Mouse (Mus musculus) heart, embryonic 14.5 days (tissue): Measurements from ENCODE around the gene Dpf2. TPM values are rescaled to one million over a fixed set of nuclear protein-coding genes. Genes with fewer than 3 reads are reported as not detected.

Source experiments
- ATAC-seq: fragments of 200-750 bp; cut with Nextera tagmentation; 2 replicates; pipeline ENCODE4 v1.8.0; 2017; ENCODE audit warnings: low read depth, moderate TSS enrichment; ENCODE audit not compliant: insufficient number of reproducible peaks, insufficient read depth, low FRiP score
- H3K27ac ChIP-seq, 2 experiments: fragments of 200-500 bp in 1 of 2; fragments of 300-500 bp in 1 of 2; sonication (generic) in 1 of 2; replicated peaks in 1 of 2; 2 replicates each; pipeline ENCODE4 v1.5.1; 2012 to 2014; ENCODE audit warnings: low read depth in 2 of 2, low read length in 2 of 2, control low read depth in 1 of 2, mild to moderate bottlenecking in 1 of 2, mixed read lengths in 1 of 2; ENCODE audit not compliant: control insufficient read depth in 1 of 2, insufficient read depth in 1 of 2
- H3K27me3 ChIP-seq: fragments of 300-500 bp; sonication (generic); 2 replicates; pipeline ENCODE4 v1.6.1; 2014; ENCODE audit warnings: mild to moderate bottlenecking, low read length, control low read depth; ENCODE audit not compliant: control insufficient read depth, insufficient read depth
- H3K36me3 ChIP-seq: fragments of 300-500 bp; sonication (generic); 2 replicates; pipeline ENCODE4 v1.6.1; 2014; ENCODE audit warnings: mild to moderate bottlenecking, control low read depth, low read length, mixed read lengths; ENCODE audit not compliant: control insufficient read depth, insufficient read depth
- H3K4me1 ChIP-seq, 2 experiments: fragments of 200-500 bp in 1 of 2; fragments of 300-500 bp in 1 of 2; sonication (generic) in 1 of 2; 2 replicates each; pipeline ENCODE4 v1.6.1; 2012 to 2014; ENCODE audit warnings: low read length in 2 of 2, control low read depth in 1 of 2, mixed read lengths in 1 of 2; ENCODE audit not compliant: control insufficient read depth in 2 of 2, insufficient read depth in 2 of 2
- H3K4me2 ChIP-seq: fragments of 300-500 bp; sonication (generic); 2 replicates; pipeline ENCODE4 v1.6.1; 2014; ENCODE audit warnings: mild to moderate bottlenecking, low read length
- H3K4me3 ChIP-seq, 2 experiments: fragments of 200-500 bp in 1 of 2; fragments of 300-500 bp in 1 of 2; sonication (generic) in 1 of 2; 2 replicates each; pipeline ENCODE4 v1.5.1; 2012 to 2014; ENCODE audit warnings: low read length in 2 of 2, mild to moderate bottlenecking in 2 of 2, control low read depth in 1 of 2, low read depth in 1 of 2, moderate library complexity in 1 of 2; ENCODE audit not compliant: control insufficient read depth in 1 of 2, insufficient read depth in 1 of 2
- H3K9ac ChIP-seq: fragments of 300-500 bp; sonication (generic); 2 replicates; pipeline ENCODE4 v1.6.1; 2014; ENCODE audit warnings: mild to moderate bottlenecking, low read length
- H3K9me3 ChIP-seq: fragments of 300-500 bp; sonication (generic); 2 replicates; pipeline ENCODE4 v1.6.1; 2016; ENCODE audit warnings: low read length, control low read depth; ENCODE audit not compliant: control insufficient read depth
- WGBS: fragments of 180-500 bp; shearing (Covaris S2); extraction: QIAGEN DNeasy Blood & Tissue Kit; methylation state at CpG from one replicate; pipeline ENCODE4 v1.1.7; 2014; 5-methylcytosine and 5-hydroxymethylcytosine counted together
- polyA plus RNA-seq: library from polyadenylated mRNA; unstranded; fragments of >200 nt; fragmentation: Nextera tagmentation; extraction: Ambion mirVana; gene quantifications from 2 replicates; pipeline ENCODE4 v1.2.1, GENCODE M21; 2014

The Dpf2 gene
- polyA plus RNA-seq, 1 experiment from 2014 or later, result 85.8 TPM

DNA sequence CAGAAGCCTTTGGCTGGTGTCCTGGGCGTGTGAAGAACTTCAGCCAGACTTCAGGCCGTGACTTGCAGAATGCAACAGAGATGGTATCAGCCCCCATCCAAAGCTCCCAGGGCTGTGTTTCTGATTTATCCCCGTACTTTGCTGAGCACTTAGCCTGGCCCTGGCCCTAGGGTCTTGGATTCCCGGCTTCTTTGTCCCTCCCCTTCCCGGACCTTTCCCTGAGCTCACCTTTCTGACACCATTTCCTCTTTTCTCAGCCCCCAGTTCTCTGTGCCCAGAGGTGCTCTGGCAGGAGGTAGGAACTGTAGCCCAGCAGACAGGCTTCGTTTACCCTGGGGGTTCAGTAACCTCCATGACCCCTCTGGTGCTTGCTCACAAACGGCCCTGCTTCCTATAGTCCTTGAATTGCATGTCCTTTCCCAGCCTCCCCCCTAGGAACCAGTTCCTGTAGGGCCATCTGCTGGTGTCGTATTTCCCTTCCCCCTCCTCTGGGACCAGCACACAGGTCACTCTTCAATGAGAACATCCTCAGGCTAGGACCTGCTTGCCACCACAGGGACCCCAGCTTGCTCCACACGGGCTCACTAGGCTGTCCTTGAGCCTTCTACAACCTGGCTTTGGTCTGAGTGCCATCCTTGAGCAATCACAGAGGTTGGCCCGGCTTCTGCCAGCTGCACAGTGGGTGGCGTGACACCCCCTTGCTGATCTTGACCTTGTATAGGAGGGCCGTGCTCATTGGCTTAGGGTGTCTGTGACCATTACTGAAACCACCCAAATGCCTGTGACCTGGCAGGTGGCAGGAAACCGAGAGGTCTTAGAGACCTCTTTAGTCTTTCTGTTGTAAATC is 63.8 kb downstream of the Dpf2 start:
- ATAC-seq, result no peak
- Histone ChIP-seq H3K4me2 (peak overlapping the region; percentile 66), H3K4me1 (peaks cover 66 to 79% of the 10 kb centered on the region in 2 experiments), H3K27ac (peak overlapping the region; percentile 95 to 98), H3K9ac (peak overlapping the region; percentile 65), H3K27me3 (no peaks in the 10 kb centered on the region), H3K4me3 (peak overlapping the region in 1 of 2 experiments; percentile 8; a peak in 1 of 4 replicates), H3K36me3 (peaks cover 17% of the 10 kb centered on the region; the same call in 1 of the 2 replicates), H3K9me3 (no peaks in the 10 kb centered on the region)
- WGBS, result 34% methylated on average over 13 of the region's 13 CpGs

DNA sequence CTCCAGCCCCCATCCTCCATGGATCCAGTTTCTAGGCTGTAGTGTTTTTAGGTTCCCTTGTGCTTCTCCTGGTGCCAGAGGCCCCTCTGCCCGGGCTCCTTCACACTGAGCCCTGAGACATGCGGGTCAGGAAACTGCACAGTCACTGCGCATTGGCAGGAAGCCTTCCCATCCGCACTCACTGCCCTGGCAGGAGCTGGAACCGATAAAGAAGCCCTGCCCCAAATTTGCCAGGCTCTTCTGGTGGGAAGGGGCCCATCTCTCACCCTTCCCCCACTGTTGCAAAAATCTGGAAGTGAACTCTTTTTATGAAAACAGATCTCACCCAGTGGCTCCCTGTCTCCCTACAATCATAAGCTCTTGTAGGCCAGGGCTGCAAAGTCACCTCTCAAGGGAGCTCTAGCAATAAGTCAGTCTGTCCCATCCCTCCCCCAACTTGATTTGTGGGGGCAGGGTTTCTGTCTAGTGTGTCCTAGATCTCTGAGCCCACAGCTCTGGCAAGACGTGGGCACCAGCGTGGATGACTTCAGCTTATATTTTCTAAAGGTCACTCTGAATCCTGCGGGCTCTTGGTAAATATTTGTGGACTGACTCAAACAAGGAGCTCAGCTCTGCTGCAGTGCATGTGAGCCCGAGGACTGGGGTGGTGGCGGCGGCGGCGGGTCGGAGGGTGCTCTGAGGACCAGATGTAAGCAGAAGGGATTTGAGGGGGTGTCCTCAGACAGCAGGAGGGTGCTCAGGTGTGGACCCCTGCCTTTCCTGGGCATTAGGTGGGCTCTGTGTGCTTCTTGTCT is 64.6 kb downstream of the Dpf2 start:
- Histone ChIP-seq H3K4me2 (peak overlapping the region; percentile 66), H3K27me3 (no peaks in the 10 kb centered on the region), H3K27ac (peak overlapping the region; percentile 95 to 98), H3K9ac (peak overlapping the region; percentile 65), H3K36me3 (peaks cover 16% of the 10 kb centered on the region; the same call in 1 of the 2 replicates), H3K4me3 (peak overlapping the region in 1 of 2 experiments; percentile 8; a peak in 1 of 4 replicates), H3K4me1 (peaks cover 73 to 87% of the 10 kb centered on the region in 2 experiments), H3K9me3 (no peaks in the 10 kb centered on the region)
- WGBS, result 36% methylated on average over 14 of the region's 14 CpGs
- ATAC-seq, result no peak

DNA sequence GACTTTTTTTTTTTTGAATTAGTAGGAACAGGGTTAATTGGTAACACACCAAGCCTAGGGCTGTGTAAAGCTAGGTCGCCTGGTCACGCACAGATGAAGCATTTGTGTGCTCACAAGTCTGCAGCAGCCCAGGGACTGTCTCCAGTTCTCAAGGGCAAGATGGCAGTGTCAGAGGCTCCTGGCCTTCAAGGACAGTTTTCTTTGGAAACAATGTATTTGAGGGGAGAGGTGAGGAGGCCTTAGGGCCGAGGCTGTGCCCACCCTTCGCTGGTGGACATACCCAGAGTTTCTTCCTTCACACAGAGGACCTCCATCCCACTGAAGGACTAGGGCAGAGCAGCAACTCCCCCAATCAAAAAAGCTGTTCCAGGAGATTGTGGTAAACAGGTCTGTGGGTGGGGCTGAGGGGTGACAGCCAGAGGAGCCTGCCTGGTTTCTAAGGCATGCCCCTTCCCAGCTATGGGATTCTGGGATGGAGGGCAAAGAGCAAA is 65.5 kb downstream of the Dpf2 start:
- H3K9me3 ChIP-seq, result no peaks in the 10 kb centered on the region
- peaks cover 11% of the 10 kb centered on the region; the same call in 1 of the 2 replicates for H3K36me3 ChIP-seq
- WGBS, result 49% methylated on average over 4 of the region's 4 CpGs
- peak overlapping the region; percentile 65 for H3K9ac ChIP-seq
- no peak for ATAC-seq
- peaks cover 71 to 91% of the 10 kb centered on the region in 2 experiments for H3K4me1 ChIP-seq
- H3K4me2 ChIP-seq, result peak overlapping the region; percentile 66
- H3K4me3 ChIP-seq, result peak overlapping the region in 1 of 2 experiments; percentile 31; a peak in 1 of 4 replicates
- no peaks in the 10 kb centered on the region for H3K27me3 ChIP-seq
- H3K27ac ChIP-seq, result peak overlapping the region; percentile 95 to 98

DNA sequence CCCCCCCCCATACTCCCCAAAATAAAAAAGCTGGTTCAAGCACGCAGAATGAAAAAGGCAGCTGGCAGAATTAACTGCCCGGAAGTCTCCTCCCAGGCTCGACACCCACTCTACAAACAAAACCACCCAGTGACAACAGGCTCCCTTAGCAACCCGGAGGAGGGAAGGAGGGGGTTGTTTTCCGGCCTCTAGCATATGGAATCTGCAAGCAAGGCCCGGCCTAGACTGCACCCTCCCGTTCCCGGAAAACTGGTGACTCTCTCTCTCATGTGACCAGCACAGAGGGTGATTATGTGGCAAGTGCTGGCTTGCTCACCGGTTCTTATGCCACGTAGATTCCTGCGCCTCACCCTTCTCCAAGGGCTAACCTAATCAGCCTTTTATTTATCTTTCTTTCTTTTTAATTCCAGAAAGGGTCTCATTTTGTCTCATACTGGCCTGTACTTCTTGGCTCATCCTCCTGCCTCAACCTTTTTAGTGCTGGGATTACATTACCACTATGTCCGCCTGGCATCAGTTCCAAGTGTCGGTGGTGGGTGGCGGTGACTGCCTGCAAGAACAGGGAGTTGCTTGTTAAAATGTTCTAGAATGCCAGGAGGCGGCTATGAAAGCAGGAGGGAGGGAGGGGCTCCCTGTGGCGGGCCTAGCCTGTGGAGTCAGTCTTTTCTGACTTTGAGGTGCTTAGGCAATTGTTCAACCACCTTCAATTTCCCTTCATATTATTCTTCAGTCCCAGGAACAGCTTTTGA is 66.1 kb downstream of the Dpf2 start:
- Histone ChIP-seq H3K9ac (peak overlapping the region; percentile 65), H3K9me3 (no peaks in the 10 kb centered on the region), H3K4me2 (peak overlapping the region; percentile 66), H3K36me3 (peaks cover 6% of the 10 kb centered on the region; the same call in 1 of the 2 replicates), H3K27ac (peak overlapping the region; percentile 95 to 98), H3K4me1 (peaks cover 67 to 91% of the 10 kb centered on the region in 2 experiments), H3K4me3 (peak overlapping the region; percentile 23 to 31), H3K27me3 (no peaks in the 10 kb centered on the region)
- ATAC-seq, result peak; percentile 77
- WGBS, result 7% methylated on average over 16 of the region's 16 CpGs

Other genes starting within 250 kb of the Dpf2 start
- gene Sipa1, start 249.3 kb downstream of the Dpf2 start, polyA plus RNA-seq, result 16.7 and 17.2 TPM in 2 replicates
- gene Map3k11, start 224.3 kb downstream of the Dpf2 start, polyA plus RNA-seq, result 16.7 and 22.4 TPM in 2 replicates
- 15.3 and 17.3 TPM in 2 replicates for gene Pcnx3, start 224.1 kb downstream of the Dpf2 start, polyA plus RNA-seq
- 0.26 and 0.27 TPM in 2 replicates for gene Kcnk7, start 208.6 kb downstream of the Dpf2 start, polyA plus RNA-seq
- gene Ehbp1l1, start 186.7 kb downstream of the Dpf2 start, polyA plus RNA-seq, result 66.5 and 67.1 TPM in 2 replicates
- 86.1 and 89.5 TPM in 2 replicates for gene Fam89b, start 183.4 kb downstream of the Dpf2 start, polyA plus RNA-seq
- 35.7 and 39.0 TPM in 2 replicates for gene Ltbp3, start 172.1 kb downstream of the Dpf2 start, polyA plus RNA-seq
- gene Scyl1, start 141.6 kb downstream of the Dpf2 start, polyA plus RNA-seq, result 56.9 and 62.3 TPM in 2 replicates
- 18.5 and 19.2 TPM in 2 replicates for gene Frmd8, start 37.7 kb downstream of the Dpf2 start, polyA plus RNA-seq
- gene Slc25a45, start 35.2 kb downstream of the Dpf2 start, polyA plus RNA-seq, result 1.7 and 2.8 TPM in 2 replicates
- 1.1 and 1.8 TPM in 2 replicates for gene Tigd3, start 18.9 kb downstream of the Dpf2 start, polyA plus RNA-seq
- gene Cdc42ep2, start 11.8 kb upstream of the Dpf2 start, polyA plus RNA-seq, result 9.1 and 9.7 TPM in 2 replicates
- gene Pola2, start 51.2 kb upstream of the Dpf2 start, polyA plus RNA-seq, result 42.7 and 45.1 TPM in 2 replicates
- not detected in 2 replicates for gene Slc22a20, start 73.1 kb upstream of the Dpf2 start, polyA plus RNA-seq
- gene Capn1, start 102.9 kb upstream of the Dpf2 start, polyA plus RNA-seq, result 6.5 and 7.3 TPM in 2 replicates
- 14.8 and 16.0 TPM in 2 replicates for gene Syvn1, start 133.6 kb upstream of the Dpf2 start, polyA plus RNA-seq
- 64.5 and 69.4 TPM in 2 replicates for gene Mrpl49, start 144.8 kb upstream of the Dpf2 start, polyA plus RNA-seq
- gene Fau, start 144.8 kb upstream of the Dpf2 start, polyA plus RNA-seq, result 562 and 618 TPM in 2 replicates
- 25.5 and 25.6 TPM in 2 replicates for gene Znhit2, start 148.2 kb upstream of the Dpf2 start, polyA plus RNA-seq
- 6.7 and 7.6 TPM in 2 replicates for gene Tm7sf2, start 155.4 kb upstream of the Dpf2 start, polyA plus RNA-seq
- gene Vps51, start 164.2 kb upstream of the Dpf2 start, polyA plus RNA-seq, result 36.9 and 44.8 TPM in 2 replicates
- gene Tmem262, start 167.0 kb upstream of the Dpf2 start, polyA plus RNA-seq, result not detected in 2 replicates
- gene Gm28374, start 169.2 kb upstream of the Dpf2 start, polyA plus RNA-seq, result 0.47 and 0.49 TPM in 2 replicates
- gene Zfpl1, start 171.9 kb upstream of the Dpf2 start, polyA plus RNA-seq, result 46.6 and 52.9 TPM in 2 replicates
- gene Cdca5, start 172.0 kb upstream of the Dpf2 start, polyA plus RNA-seq, result 24.0 and 24.5 TPM in 2 replicates
- 0.38 TPM in 1 of 2 replicates, not detected in the other for gene AC131692.1, start 181.4 kb upstream of the Dpf2 start, polyA plus RNA-seq
- 0.12 and 0.20 TPM in 2 replicates for gene Naaladl1, start 192.8 kb upstream of the Dpf2 start, polyA plus RNA-seq
- 36.0 and 36.3 TPM in 2 replicates for gene Sac3d1, start 205.6 kb upstream of the Dpf2 start, polyA plus RNA-seq
- 21.5 and 23.9 TPM in 2 replicates for gene Snx15, start 215.3 kb upstream of the Dpf2 start, polyA plus RNA-seq
- 0.30 TPM in 1 of 2 replicates, not detected in the other for gene Batf2, start 228.0 kb upstream of the Dpf2 start, polyA plus RNA-seq
- gene Arl2, start 228.5 kb upstream of the Dpf2 start, polyA plus RNA-seq, result 61.3 and 70.7 TPM in 2 replicates